Mouse (Mus musculus): ENCODE measurements at regions not wholly inside any gene's neighbourhood (a gene's known extent, or its start where the extent isn't known, plus 50 kb on each side); places are given as distances from the start of the nearest gene placed in this dataset.

Small RNA genes lying in the stretch of these regions (microRNA-seq; reads per million reads assigned to microRNA genes)
- 0 reads per million in 2 experiments for gene Gm44319
